Mouse (Mus musculus): ENCODE results near the gene Elane. TPM values are rescaled to one million over a fixed set of nuclear protein-coding genes. Genes with fewer than 3 reads are reported as not detected.

Gene Elane
- polyA plus RNA-seq, 1 experiment from 2014 or later = 2.4 TPM

DNA sequence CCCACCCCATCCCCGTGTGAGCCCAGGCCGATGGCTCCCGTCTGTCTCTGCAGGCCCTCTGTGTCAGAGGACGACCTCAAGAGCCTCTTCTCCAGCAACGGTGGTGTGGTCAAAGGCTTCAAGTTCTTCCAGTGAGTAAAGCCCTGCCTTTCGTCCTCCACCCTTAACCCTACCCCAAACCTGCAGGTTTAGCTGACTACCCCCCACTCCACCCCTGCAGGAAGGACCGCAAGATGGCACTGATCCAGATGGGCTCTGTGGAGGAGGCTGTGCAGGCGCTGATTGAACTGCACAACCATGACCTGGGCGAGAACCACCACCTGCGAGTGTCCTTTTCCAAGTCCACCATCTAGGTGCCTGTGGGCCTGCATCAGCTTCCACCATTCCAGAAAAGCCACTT lies 23.1 kb upstream of the Elane start:
- Histone ChIP-seq H3K9ac (ENCODE audit: low read depth, low read length) (no peak overlapping the region), H3K9me3 (ENCODE audit: control insufficient read depth, low read length) (no peaks in the 10 kb centered on the region), H3K36me3 (ENCODE audit: control insufficient read depth, insufficient read depth, low read length) (peaks cover 41% of the 10 kb centered on the region), H3K4me1 (ENCODE audit: control insufficient read depth, insufficient read depth, low read length) (peaks cover 31% of the 10 kb centered on the region), H3K4me3 (ENCODE audit: low read length) (no peak overlapping the region), H3K4me2 (ENCODE audit: low read depth, low read length) (no peak overlapping the region), H3K27ac (ENCODE audit: low read length) (no peak overlapping the region), H3K27me3 (replicated peaks; ENCODE audit: control insufficient read depth, insufficient read depth, low read length) (no peaks in the 10 kb centered on the region)
- ATAC-seq = no peak
- whole genome bisulfite sequencing = 65% methylated on average over 10 of the region's 10 CpGs

DNA sequence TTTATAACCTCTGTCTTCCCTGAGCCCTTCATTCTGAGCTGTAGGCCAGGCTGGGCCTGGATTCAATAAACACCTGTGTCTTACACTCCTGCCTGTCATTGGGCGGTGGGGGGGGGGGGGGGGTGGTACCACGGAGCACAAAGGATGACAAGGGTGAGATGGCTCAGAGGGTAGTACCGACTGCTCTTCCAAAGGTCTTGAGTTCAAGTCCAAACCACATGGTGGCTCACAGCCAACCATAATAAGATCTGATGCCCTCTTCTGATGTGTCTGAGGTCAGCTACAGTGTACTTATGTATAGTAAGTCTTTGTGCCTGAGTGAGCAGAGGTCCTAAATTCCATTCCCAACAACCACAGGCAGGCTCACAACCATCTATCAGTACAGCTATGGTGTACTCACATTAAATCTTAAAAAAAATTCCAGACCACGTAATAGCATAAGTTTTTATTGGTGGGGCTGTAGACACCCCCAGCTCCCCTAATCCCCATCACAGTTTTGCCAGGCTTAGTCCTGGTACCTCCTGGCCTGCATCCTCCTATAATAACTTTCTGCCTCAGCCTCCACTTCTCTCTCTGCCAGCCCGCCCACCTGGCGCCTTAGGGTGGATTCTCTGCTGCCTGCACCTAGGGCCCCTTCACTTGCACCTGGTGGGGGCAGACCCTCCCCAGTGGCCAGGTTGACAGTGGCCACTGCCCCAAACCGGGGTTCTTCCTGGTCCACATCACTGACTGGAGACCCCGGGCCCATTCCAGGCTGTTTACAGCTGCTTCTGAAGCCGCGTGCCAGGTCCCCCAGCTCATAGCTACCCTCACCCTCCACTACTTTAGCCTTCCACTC lies 21.5 kb upstream of the Elane start:
- ATAC-seq = peak; percentile 27
- no peak overlapping the region for H3K9ac ChIP-seq (ENCODE audit: low read depth, low read length)
- WGBS = 57% methylated on average over 9 of the region's 10 CpGs
- peaks cover 15% of the 10 kb centered on the region for H3K4me1 ChIP-seq (ENCODE audit: control insufficient read depth, insufficient read depth, low read length)
- no peaks in the 10 kb centered on the region for H3K9me3 ChIP-seq (ENCODE audit: control insufficient read depth, low read length)
- no peak overlapping the region for H3K27ac ChIP-seq (ENCODE audit: low read length)
- no peaks in the 10 kb centered on the region for H3K27me3 ChIP-seq (replicated peaks; ENCODE audit: control insufficient read depth, insufficient read depth, low read length)
- H3K36me3 ChIP-seq (ENCODE audit: control insufficient read depth, insufficient read depth, low read length) = peaks cover 35% of the 10 kb centered on the region
- no peak overlapping the region for H3K4me3 ChIP-seq (ENCODE audit: low read length)
- no peak overlapping the region for H3K4me2 ChIP-seq (ENCODE audit: low read depth, low read length)

DNA sequence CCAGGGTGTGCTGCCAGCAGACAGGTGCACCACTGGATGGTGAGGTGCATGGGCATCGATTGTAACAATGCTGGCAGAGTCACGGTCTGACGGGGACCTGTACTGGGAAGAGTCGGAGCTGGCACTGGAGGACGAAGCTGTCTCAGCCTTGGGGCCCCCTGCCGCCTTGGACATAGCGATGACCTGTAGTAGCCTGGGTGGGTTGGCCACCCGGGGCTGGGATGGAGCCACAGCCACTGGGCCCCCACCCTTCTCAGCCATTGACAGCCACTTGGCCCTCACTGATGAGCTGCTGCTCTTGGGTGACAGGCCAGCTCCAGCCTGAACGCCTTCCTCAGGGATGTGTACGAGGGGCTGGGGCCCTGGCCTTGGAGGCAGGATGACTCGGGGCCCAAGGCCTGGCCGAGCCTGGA lies 20.9 kb upstream of the Elane start:
- Histone ChIP-seq H3K27me3 (replicated peaks; ENCODE audit: control insufficient read depth, insufficient read depth, low read length) (no peaks in the 10 kb centered on the region), H3K4me3 (ENCODE audit: low read length) (no peak overlapping the region), H3K9me3 (ENCODE audit: control insufficient read depth, low read length) (no peaks in the 10 kb centered on the region), H3K9ac (ENCODE audit: low read depth, low read length) (no peak overlapping the region), H3K36me3 (ENCODE audit: control insufficient read depth, insufficient read depth, low read length) (peaks cover 28% of the 10 kb centered on the region), H3K4me2 (ENCODE audit: low read depth, low read length) (no peak overlapping the region), H3K4me1 (ENCODE audit: control insufficient read depth, insufficient read depth, low read length) (peaks cover 9% of the 10 kb centered on the region), H3K27ac (ENCODE audit: low read length) (no peak overlapping the region)
- 60% methylated on average over 12 of the region's 12 CpGs for WGBS
- peak; percentile 14; the same call in 1 of the 2 replicates for ATAC-seq

DNA sequence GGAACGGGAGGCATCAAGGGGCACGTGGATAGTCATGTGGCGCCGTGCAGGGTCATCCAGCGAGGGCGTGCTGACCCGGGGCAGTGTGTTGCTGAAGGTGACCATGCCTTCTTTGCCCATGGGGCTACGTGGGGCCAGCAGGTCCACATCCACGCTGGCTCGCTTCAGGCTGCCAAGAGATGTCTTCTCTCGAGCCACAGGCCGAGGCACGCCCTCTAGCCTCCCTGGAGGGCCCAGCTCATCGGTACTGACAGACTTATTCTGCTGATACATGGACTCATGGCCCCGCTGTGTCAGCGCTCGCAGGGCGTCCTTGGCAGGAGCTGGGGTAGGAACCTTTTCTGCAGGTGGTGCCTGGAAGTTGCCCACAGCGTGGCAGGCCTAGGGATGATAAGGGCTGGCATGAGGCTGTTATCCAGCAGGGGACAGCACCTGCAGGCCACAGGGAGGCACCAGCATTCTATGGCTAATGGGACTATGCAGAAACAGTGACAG lies 20.2 kb upstream of the Elane start:
- WGBS = 64% methylated on average over 19 of the region's 19 CpGs
- Histone ChIP-seq H3K27ac (ENCODE audit: low read length) (no peak overlapping the region), H3K9me3 (ENCODE audit: control insufficient read depth, low read length) (no peaks in the 10 kb centered on the region), H3K9ac (ENCODE audit: low read depth, low read length) (no peak overlapping the region), H3K36me3 (ENCODE audit: control insufficient read depth, insufficient read depth, low read length) (peaks cover 22% of the 10 kb centered on the region), H3K27me3 (replicated peaks; ENCODE audit: control insufficient read depth, insufficient read depth, low read length) (no peaks in the 10 kb centered on the region), H3K4me3 (ENCODE audit: low read length) (no peak overlapping the region), H3K4me2 (ENCODE audit: low read depth, low read length) (no peak overlapping the region), H3K4me1 (ENCODE audit: control insufficient read depth, insufficient read depth, low read length) (peaks cover 3% of the 10 kb centered on the region)
- peak; percentile 14; the same call in 1 of the 2 replicates for ATAC-seq

DNA sequence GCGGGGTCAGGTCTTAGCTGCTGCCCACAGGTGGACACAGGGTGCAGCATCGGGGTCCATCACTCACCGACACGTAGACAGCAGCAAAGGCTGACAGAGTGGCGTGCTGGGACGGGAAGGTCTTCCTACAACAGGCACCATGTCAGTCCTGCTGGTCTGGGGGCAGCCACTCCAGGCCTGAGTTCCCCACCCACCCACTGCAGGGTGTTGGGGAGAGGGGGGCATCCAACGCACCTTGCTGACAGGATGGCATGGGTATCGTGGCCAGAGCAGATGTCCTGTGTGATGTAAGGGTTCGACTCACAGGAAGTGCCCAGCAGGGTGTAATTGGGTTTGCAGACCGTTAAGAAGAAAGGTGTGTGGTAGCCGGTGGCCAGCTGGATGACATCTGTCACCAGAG lies 19.4 kb upstream of the Elane start:
- Histone ChIP-seq H3K27me3 (replicated peaks; ENCODE audit: control insufficient read depth, insufficient read depth, low read length) (no peaks in the 10 kb centered on the region), H3K4me1 (ENCODE audit: control insufficient read depth, insufficient read depth, low read length) (no peaks in the 10 kb centered on the region), H3K27ac (ENCODE audit: low read length) (no peak overlapping the region), H3K36me3 (ENCODE audit: control insufficient read depth, insufficient read depth, low read length) (peaks cover 15% of the 10 kb centered on the region), H3K4me3 (ENCODE audit: low read length) (no peak overlapping the region), H3K4me2 (ENCODE audit: low read depth, low read length) (no peak overlapping the region), H3K9ac (ENCODE audit: low read depth, low read length) (no peak overlapping the region), H3K9me3 (ENCODE audit: control insufficient read depth, low read length) (no peaks in the 10 kb centered on the region)
- WGBS = 81% methylated on average over 11 of the region's 11 CpGs
- no peak for ATAC-seq

DNA sequence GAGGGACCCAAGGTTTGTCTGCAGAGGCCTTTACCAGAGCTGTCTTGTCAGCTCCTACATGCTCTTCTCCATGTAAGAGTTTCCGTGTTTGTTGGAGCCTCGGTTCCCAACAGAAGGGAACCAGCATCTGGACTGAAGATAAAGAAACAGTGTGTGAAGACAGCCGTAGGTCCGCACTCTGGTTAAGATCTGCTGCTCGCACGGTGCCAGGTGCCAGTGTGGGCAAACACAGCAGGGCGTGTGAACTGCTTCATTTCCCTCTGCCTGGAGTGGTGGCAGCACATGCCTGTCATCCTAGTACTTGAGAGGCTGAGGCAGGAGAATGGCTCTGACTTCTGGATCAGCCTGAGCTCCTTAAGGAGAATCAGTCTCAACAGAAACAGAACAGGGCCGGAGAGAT lies 14.2 kb upstream of the Elane start:
- no peaks in the 10 kb centered on the region; the same call in 1 of the 2 replicates for H3K27me3 ChIP-seq (replicated peaks; ENCODE audit: control insufficient read depth, insufficient read depth, low read length)
- H3K4me1 ChIP-seq (ENCODE audit: control insufficient read depth, insufficient read depth, low read length) = peaks cover 16% of the 10 kb centered on the region
- H3K9me3 ChIP-seq (ENCODE audit: control insufficient read depth, low read length) = no peaks in the 10 kb centered on the region
- H3K9ac ChIP-seq (ENCODE audit: low read depth, low read length) = no peak overlapping the region
- H3K4me3 ChIP-seq (ENCODE audit: low read length) = no peak overlapping the region
- H3K27ac ChIP-seq (ENCODE audit: low read length) = no peak overlapping the region
- no peaks in the 10 kb centered on the region for H3K36me3 ChIP-seq (ENCODE audit: control insufficient read depth, insufficient read depth, low read length)
- no peak overlapping the region for H3K4me2 ChIP-seq (ENCODE audit: low read depth, low read length)
- ATAC-seq = no peak
- 87% methylated on average over 8 of the region's 8 CpGs for WGBS

DNA sequence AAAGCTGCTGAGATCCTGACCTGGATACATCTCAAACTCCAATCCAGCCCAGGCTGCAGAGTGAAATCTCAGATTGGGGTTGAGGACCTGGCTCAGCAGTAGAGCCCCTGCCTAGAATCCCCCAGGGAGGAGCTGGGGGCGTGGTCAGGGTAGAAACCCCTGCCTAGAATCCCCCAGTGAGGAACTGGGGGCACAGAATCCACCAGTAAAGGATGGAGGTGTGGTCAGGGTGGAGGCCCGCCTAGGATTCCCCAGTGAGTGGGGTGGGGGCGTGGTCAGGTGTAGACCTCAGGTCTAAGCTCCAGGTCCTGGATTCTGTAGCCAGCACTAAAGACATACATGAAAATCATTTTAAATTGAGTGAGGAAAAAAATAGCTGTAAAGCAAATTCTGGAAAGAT lies 13.2 kb upstream of the Elane start:
- no peak overlapping the region; the same call in 1 of the 2 replicates for H3K4me3 ChIP-seq (ENCODE audit: low read length)
- H3K27me3 ChIP-seq (replicated peaks; ENCODE audit: control insufficient read depth, insufficient read depth, low read length) = no peaks in the 10 kb centered on the region; the same call in 1 of the 2 replicates
- H3K9me3 ChIP-seq (ENCODE audit: control insufficient read depth, low read length) = no peaks in the 10 kb centered on the region
- no peak for ATAC-seq
- no peak overlapping the region for H3K9ac ChIP-seq (ENCODE audit: low read depth, low read length)
- H3K27ac ChIP-seq (ENCODE audit: low read length) = no peak overlapping the region
- peaks cover 20% of the 10 kb centered on the region for H3K4me1 ChIP-seq (ENCODE audit: control insufficient read depth, insufficient read depth, low read length)
- H3K36me3 ChIP-seq (ENCODE audit: control insufficient read depth, insufficient read depth, low read length) = no peaks in the 10 kb centered on the region
- peak overlapping the region; percentile 19; the same call in 1 of the 2 replicates for H3K4me2 ChIP-seq (ENCODE audit: low read depth, low read length)
- 47% methylated on average over 3 of the region's 3 CpGs for WGBS

DNA sequence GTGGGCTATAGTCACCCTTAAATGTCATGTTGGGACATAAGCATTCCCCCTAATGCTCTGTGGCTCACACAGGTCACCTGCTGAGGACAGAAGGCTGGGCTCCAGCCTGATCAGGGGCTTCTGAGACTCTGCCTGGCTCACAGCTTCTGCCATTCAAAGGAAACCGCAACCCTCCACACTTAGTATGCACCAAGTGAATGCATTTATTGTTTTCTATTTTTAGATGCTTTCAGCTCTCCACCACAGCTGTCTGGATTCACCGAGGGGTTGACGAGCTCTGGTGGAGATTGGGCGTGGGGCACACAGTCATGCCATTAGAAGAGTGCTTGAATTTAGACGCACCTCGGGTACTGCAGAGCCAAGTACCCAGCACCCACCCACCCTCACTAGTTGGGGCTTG lies 12.7 kb upstream of the Elane start:
- WGBS = 20% methylated on average over 6 of the region's 6 CpGs
- no peak for ATAC-seq
- Histone ChIP-seq H3K4me3 (ENCODE audit: low read length) (peak overlapping the region; percentile 69), H3K27me3 (replicated peaks; ENCODE audit: control insufficient read depth, insufficient read depth, low read length) (no peaks in the 10 kb centered on the region; the same call in 1 of the 2 replicates), H3K4me2 (ENCODE audit: low read depth, low read length) (peak overlapping the region; percentile 85), H3K9me3 (ENCODE audit: control insufficient read depth, low read length) (no peaks in the 10 kb centered on the region), H3K27ac (ENCODE audit: low read length) (no peak overlapping the region), H3K36me3 (ENCODE audit: control insufficient read depth, insufficient read depth, low read length) (no peaks in the 10 kb centered on the region), H3K4me1 (ENCODE audit: control insufficient read depth, insufficient read depth, low read length) (peaks cover 20% of the 10 kb centered on the region), H3K9ac (ENCODE audit: low read depth, low read length) (0 out of 2 replicates have a peak overlapping the region, but pooled peaks have one; percentile 76)

DNA sequence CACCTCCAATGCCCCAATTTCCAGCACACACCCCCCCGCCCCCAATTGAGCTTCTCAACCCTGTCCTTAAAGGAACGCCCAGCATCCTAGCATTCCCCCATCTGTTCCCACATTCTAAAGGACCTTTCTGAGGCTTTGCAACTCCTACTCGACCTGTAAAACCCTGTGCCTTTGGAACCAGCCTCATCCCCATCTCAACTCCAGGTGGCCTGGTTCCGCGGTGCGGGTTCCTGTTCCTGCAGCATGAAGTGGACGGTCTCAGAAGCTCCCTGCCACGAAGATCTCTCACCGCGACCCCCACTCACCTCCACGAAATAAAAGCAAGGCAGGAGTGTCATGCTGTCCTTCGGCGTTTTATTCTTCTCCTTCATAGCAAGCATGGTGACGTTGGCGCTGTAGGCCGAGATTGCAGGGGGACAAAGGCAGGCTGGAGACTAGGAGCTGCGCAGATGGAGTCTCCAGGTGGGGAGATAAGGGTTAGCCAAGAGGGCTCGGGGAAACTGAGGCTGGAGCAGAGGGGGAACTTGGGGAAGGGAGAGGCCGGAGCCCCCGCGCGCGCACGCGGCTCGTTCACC lies 12.2 kb upstream of the Elane start:
- no peaks in the 10 kb centered on the region for H3K9me3 ChIP-seq (ENCODE audit: control insufficient read depth, low read length)
- WGBS = 2% methylated on average over 26 of the region's 26 CpGs
- peak overlapping the region; percentile 8 for H3K27ac ChIP-seq (ENCODE audit: low read length)
- peak overlapping the region; percentile 76 for H3K9ac ChIP-seq (ENCODE audit: low read depth, low read length)
- no peaks in the 10 kb centered on the region for H3K36me3 ChIP-seq (ENCODE audit: control insufficient read depth, insufficient read depth, low read length)
- H3K27me3 ChIP-seq (replicated peaks; ENCODE audit: control insufficient read depth, insufficient read depth, low read length) = no peaks in the 10 kb centered on the region; the same call in 1 of the 2 replicates
- H3K4me1 ChIP-seq (ENCODE audit: control insufficient read depth, insufficient read depth, low read length) = peaks cover 20% of the 10 kb centered on the region
- peak overlapping the region; percentile 85 for H3K4me2 ChIP-seq (ENCODE audit: low read depth, low read length)
- peak overlapping the region; percentile 69 for H3K4me3 ChIP-seq (ENCODE audit: low read length)
- ATAC-seq = peak; percentile 5; the same call in 1 of the 2 replicates

Data from intestine, embryonic 16.5 days (tissue).